In genomic region chr5:52783251-52783620, GRCm38 (mm10) we compare ENCODE assay signal across 8 mouse cellular contexts. TPM values are rescaled to one million over a fixed set of nuclear protein-coding genes. Genes with fewer than 3 reads are reported as not detected.
A peak's percentile ranks its signal among the peaks of the same experiment; 100 is the strongest.
DNase-seq lines count a peak whose midpoint lies in the region; ATAC-seq lines count a peak whose summit lies in the region.

No protein-coding gene starts in this region.

- no peaks in the 10 kb centered on the region for H3K4me1 ChIP-seq in neural tube, embryonic 11.5 days (ENCODE audit: control insufficient read depth, insufficient read depth, low read length)
- H3K4me1 ChIP-seq in limb, embryonic 13.5 days = no peaks in the 10 kb centered on the region
- H3K4me1 ChIP-seq in stomach, embryonic 14.5 days (ENCODE audit: control insufficient read depth, insufficient read depth, low read length) = no peaks in the 10 kb centered on the region

- no peaks in the 10 kb centered on the region for H3K36me3 ChIP-seq in neural tube, embryonic 11.5 days (ENCODE audit: control insufficient read depth, insufficient read depth, low read length)
- H3K36me3 ChIP-seq in limb, embryonic 13.5 days = peaks cover 14% of the 10 kb centered on the region
- 0 out of 2 replicates have a peak, but pooled peaks cover 7% of the 10 kb centered on the region for H3K36me3 ChIP-seq in stomach, embryonic 14.5 days (ENCODE audit: control insufficient read depth, insufficient read depth, low read length)

- H3K27me3 ChIP-seq in neural tube, embryonic 11.5 days (ENCODE audit: control insufficient read depth, insufficient read depth, low read length) = no peaks in the 10 kb centered on the region
- no peaks in the 10 kb centered on the region for H3K27me3 ChIP-seq in limb, embryonic 13.5 days
- no peaks in the 10 kb centered on the region for H3K27me3 ChIP-seq in stomach, embryonic 14.5 days (ENCODE audit: control insufficient read depth, insufficient read depth, low read length)

- 0% methylated on average over 9 of the region's 9 CpGs for WGBS in neural tube, embryonic 11.5 days
- WGBS in limb, embryonic 13.5 days = 0% methylated on average over 9 of the region's 9 CpGs
- under 1% methylated on average over 9 of the region's 9 CpGs for WGBS in stomach, embryonic 14.5 days

- peak overlapping the region; percentile 49 for H3K4me2 ChIP-seq in neural tube, embryonic 11.5 days (ENCODE audit: low read depth)
- H3K4me2 ChIP-seq in limb, embryonic 13.5 days (replicated peaks) = peak overlapping the region; percentile 65
- H3K4me2 ChIP-seq in stomach, embryonic 14.5 days (replicated peaks; ENCODE audit: low read depth, low read length) = peak overlapping the region; percentile 59

- peak overlapping the region; percentile 78 for H3K27ac ChIP-seq in neural tube, embryonic 11.5 days (ENCODE audit: low read depth, low read length)
- peak overlapping the region; percentile 73; the same call in 1 of the 2 replicates for H3K27ac ChIP-seq in limb, embryonic 13.5 days
- H3K27ac ChIP-seq in stomach, embryonic 14.5 days (ENCODE audit: low read length) = peak overlapping the region; percentile 39; the same call in 1 of the 2 replicates

- DNase-seq in neural tube, embryonic 11.5 days (ENCODE audit: low spot score) = no peak
- DNase-seq in neural tube, embryonic 10.5 days (ENCODE audit: extremely low spot score, low spot score) = no peak
- no peak for DNase-seq in spleen, postnatal 4 days (ENCODE audit: low spot score in 2 of 2)
- DNase-seq in lung, postnatal 10 days = no peak

- peak overlapping the region; percentile 92 for H3K9ac ChIP-seq in neural tube, embryonic 11.5 days (ENCODE audit: low read length)
- peak overlapping the region; percentile 87 for H3K9ac ChIP-seq in limb, embryonic 13.5 days
- H3K9ac ChIP-seq in stomach, embryonic 14.5 days (replicated peaks; ENCODE audit: low read depth, low read length) = peak overlapping the region; percentile 77

- peak overlapping the region; percentile 82 for H3K4me3 ChIP-seq in neural tube, embryonic 11.5 days (ENCODE audit: low read depth, low read length)
- peak overlapping the region; percentile 88 for H3K4me3 ChIP-seq in limb, embryonic 13.5 days
- H3K4me3 ChIP-seq in stomach, embryonic 14.5 days (ENCODE audit: low read depth, low read length) = peak overlapping the region; percentile 88

- H3K9me3 ChIP-seq in neural tube, embryonic 11.5 days (ENCODE audit: control insufficient read depth, low read length) = no peaks in the 10 kb centered on the region
- H3K9me3 ChIP-seq in limb, embryonic 13.5 days = no peaks in the 10 kb centered on the region
- H3K9me3 ChIP-seq in stomach, embryonic 14.5 days (ENCODE audit: control insufficient read depth, low read depth, low read length) = no peaks in the 10 kb centered on the region

- peak; percentile 67 for ATAC-seq in neural tube, embryonic 11.5 days (ENCODE audit: insufficient read depth, low FRiP score, low TSS enrichment)
- ATAC-seq in erythroblast, adult 5-6 weeks (replicated peaks; ENCODE audit: low FRiP score, poor library complexity, severe bottlenecking) = peak; percentile 47
- peak; percentile 72; the same call in 1 of the 2 replicates for ATAC-seq in limb, embryonic 13.5 days (ENCODE audit: low FRiP score, low read depth)
- ATAC-seq in stomach, embryonic 14.5 days (ENCODE audit: insufficient number of reproducible peaks, insufficient read depth, low FRiP score, low read depth) = peak; percentile 73
- no peak for ATAC-seq in monocyte, adult 5-6 weeks (replicated peaks; ENCODE audit: insufficient number of reproducible peaks, low FRiP score, low TSS enrichment, poor library complexity, severe bottlenecking)

RNA-seq across cellular contexts. Expression of gene Zcchc4, which starts 8.0 kb away (rescaled TPM):
- 15.0 and 16.3 TPM in 2 replicates for polyA plus RNA-seq in neural tube, embryonic 11.5 days (2014; fragmentation: Nextera tagmentation; extraction: Ambion mirVana)
- 4.0 and 10.0 TPM in 2 replicates for total RNA-seq in erythroblast, adult 5-6 weeks (2015; ENCODE audit: low replicate concordance)
- 11.0 and 14.8 TPM in 2 replicates for total RNA-seq in erythroblast, adult 5-6 weeks (2017; ENCODE audit: low replicate concordance)
- polyA plus RNA-seq in limb, embryonic 13.5 days (2015; fragmentation: Nextera tagmentation; extraction: Ambion mirVana) = 21.6 and 22.0 TPM in 2 replicates
- polyA plus RNA-seq in stomach, embryonic 14.5 days (2014; fragmentation: Nextera tagmentation; extraction: Ambion mirVana) = 15.8 and 15.9 TPM in 2 replicates
- 7.8 to 21.0 TPM (median 10.4 TPM) in 3 replicates for total RNA-seq in monocyte, adult 5-6 weeks (2017)

RNA-seq across cellular contexts. Expression of gene Pi4k2b, which starts 41.9 kb away (rescaled TPM):
- polyA plus RNA-seq in neural tube, embryonic 11.5 days (2014; fragmentation: Nextera tagmentation; extraction: Ambion mirVana) = 22.4 and 24.5 TPM in 2 replicates
- 33.6 and 40.3 TPM in 2 replicates for total RNA-seq in erythroblast, adult 5-6 weeks (2015; ENCODE audit: low replicate concordance)
- total RNA-seq in erythroblast, adult 5-6 weeks (2017; ENCODE audit: low replicate concordance) = 40.6 and 62.6 TPM in 2 replicates
- polyA plus RNA-seq in limb, embryonic 13.5 days (2015; fragmentation: Nextera tagmentation; extraction: Ambion mirVana) = 17.2 and 18.1 TPM in 2 replicates
- 23.8 and 27.5 TPM in 2 replicates for polyA plus RNA-seq in stomach, embryonic 14.5 days (2014; fragmentation: Nextera tagmentation; extraction: Ambion mirVana)
- total RNA-seq in monocyte, adult 5-6 weeks (2017) = 10.7 to 27.5 TPM (median 22.0 TPM) in 3 replicates

RNA-seq across cellular contexts. Expression of gene Anapc4, which starts 50.6 kb away (rescaled TPM):
- 137 and 141 TPM in 2 replicates for polyA plus RNA-seq in neural tube, embryonic 11.5 days (2014; fragmentation: Nextera tagmentation; extraction: Ambion mirVana)
- 9.0 and 9.4 TPM in 2 replicates for total RNA-seq in erythroblast, adult 5-6 weeks (2015; ENCODE audit: low replicate concordance)
- 24.0 and 30.7 TPM in 2 replicates for total RNA-seq in erythroblast, adult 5-6 weeks (2017; ENCODE audit: low replicate concordance)
- polyA plus RNA-seq in limb, embryonic 13.5 days (2015; fragmentation: Nextera tagmentation; extraction: Ambion mirVana) = 128 TPM in 2 replicates
- 98.7 and 110 TPM in 2 replicates for polyA plus RNA-seq in stomach, embryonic 14.5 days (2014; fragmentation: Nextera tagmentation; extraction: Ambion mirVana)
- 44.5 to 78.4 TPM (median 70.0 TPM) in 3 replicates for total RNA-seq in monocyte, adult 5-6 weeks (2017)
